Mouse (Mus musculus) small intestine, adult 2 months (tissue): ENCODE measurements around the gene Tmem102.

Experiments
- CTCF ChIP-seq: fragments of 200-500 bp; IDR thresholded peaks from 2 replicates; pipeline ENCODE4 v1.5.1; 2012; ENCODE audit warnings: low read depth, mild to moderate bottlenecking, control low read depth, inconsistent platforms, low read length, moderate library complexity, mixed read lengths; ENCODE audit not compliant: insufficient replicate concordance, insufficient read length; ENCODE audit errors: extremely low read depth
- POLR2A ChIP-seq: fragments of 200-500 bp; IDR thresholded peaks from 2 replicates; pipeline ENCODE4 v1.6.1; 2012; ENCODE audit warnings: low read depth, mild to moderate bottlenecking, control low read depth, inconsistent platforms, low read length, moderate library complexity

DNA sequence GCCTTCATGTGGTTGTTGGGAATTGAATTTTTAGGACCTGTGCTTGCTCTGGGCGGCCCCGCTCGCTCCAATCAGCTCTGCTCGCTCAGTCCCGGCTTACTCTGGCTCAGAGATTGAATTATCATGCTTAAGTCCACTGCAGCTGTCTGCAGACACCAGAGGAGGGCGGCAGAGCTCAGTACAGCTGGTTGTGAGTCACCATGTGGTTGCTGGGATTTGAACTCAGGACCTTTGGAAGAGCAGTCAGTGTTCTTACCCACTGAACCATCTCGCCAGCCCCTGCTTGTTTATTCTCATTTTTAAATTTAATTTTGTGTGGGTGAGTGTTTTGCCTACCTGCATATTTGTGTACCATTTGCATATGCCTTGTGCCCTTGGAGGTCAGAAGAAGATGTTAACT, 41.9 kb downstream of the Tmem102 start:
- TF ChIP-seq POLR2A (no peak), CTCF (peak; percentile 33; the same call in 1 of the 2 replicates)
